Mouse (Mus musculus) myocyte (in vitro differentiated cells): ENCODE results near the gene Atxn2. TPM values are rescaled to one million over a fixed set of nuclear protein-coding genes. Genes with fewer than 3 reads are reported as not detected.

Experiments
- H3K27me3 ChIP-seq: one replicate; pipeline ENCODE4 v1.6.1; 2011; ENCODE audit not compliant: control insufficient read depth, insufficient read depth, insufficient read length
- H3K36me3 ChIP-seq: one replicate; pipeline ENCODE4 v1.6.1; 2011; ENCODE audit not compliant: control insufficient read depth, insufficient read depth
- H3K4me2 ChIP-seq: one replicate; pipeline ENCODE4 v1.6.1; 2011; ENCODE audit warnings: low read depth, control low read depth
- H3K4me3 ChIP-seq: one replicate; pipeline ENCODE4 v1.5.1; 2011; ENCODE audit warnings: mild to moderate bottlenecking, control low read depth, moderate library complexity
- H3K79me2 ChIP-seq: one replicate; pipeline ENCODE4 v1.6.1; 2011; ENCODE audit not compliant: control insufficient read depth, insufficient read depth
- H3ac ChIP-seq: one replicate; pipeline ENCODE4 v1.6.1; 2011; ENCODE audit not compliant: control insufficient read depth, insufficient read length
- CEBPB ChIP-seq: IDR thresholded peaks from 2 replicates; pipeline ENCODE4 v1.6.1; 2011; ENCODE audit warnings: mild to moderate bottlenecking, moderate library complexity; ENCODE audit not compliant: poor library complexity, insufficient read depth, severe bottlenecking
- E2F4 ChIP-seq: IDR thresholded peaks from one replicate; pipeline ENCODE4 v1.6.1; 2011; ENCODE audit warnings: mild to moderate bottlenecking, control low read depth, moderate library complexity; ENCODE audit not compliant: insufficient read depth
- MAX ChIP-seq: IDR thresholded peaks from one replicate; pipeline ENCODE4 v1.6.1; 2011; ENCODE audit warnings: low read depth, mild to moderate bottlenecking, control low read depth
- MYOD1 ChIP-seq, 3 experiments: IDR thresholded peaks; one replicate each; pipeline ENCODE4 v1.6.1; 2011; ENCODE audit warnings: control low read depth in 2 of 3, low read depth in 2 of 3, mild to moderate bottlenecking in 2 of 3, moderate library complexity in 1 of 3; ENCODE audit not compliant: insufficient read length in 2 of 3, control insufficient read depth in 1 of 3
- MYOG ChIP-seq, 3 experiments: IDR thresholded peaks; one replicate each; pipeline ENCODE4 v1.6.1; 2011; ENCODE audit warnings: control low read depth in 2 of 3, low read depth in 2 of 3, mild to moderate bottlenecking in 2 of 3; ENCODE audit not compliant: insufficient read length in 2 of 3, control insufficient read depth in 1 of 3, insufficient read depth in 1 of 3
- POLR2A ChIP-seq: IDR thresholded peaks from one replicate; pipeline ENCODE4 v1.6.1; 2011; ENCODE audit warnings: low read depth, mild to moderate bottlenecking, control low read depth, moderate library complexity; ENCODE audit not compliant: insufficient read length
- POLR2AphosphoS2 ChIP-seq: IDR thresholded peaks from one replicate; pipeline ENCODE4 v1.6.1; 2011; ENCODE audit warnings: low read depth, control low read depth; ENCODE audit not compliant: insufficient read length
- REST ChIP-seq: IDR thresholded peaks from one replicate; pipeline ENCODE4 v1.6.1; 2011; ENCODE audit warnings: mild to moderate bottlenecking, control low read depth, moderate library complexity; ENCODE audit not compliant: insufficient read depth, insufficient read length
- SRF ChIP-seq: IDR thresholded peaks from one replicate; pipeline ENCODE4 v1.6.1; 2011; ENCODE audit warnings: low read depth; ENCODE audit not compliant: control insufficient read depth, insufficient read length
- TCF12 ChIP-seq: IDR thresholded peaks from one replicate; pipeline ENCODE4 v1.6.1; 2011; ENCODE audit warnings: mild to moderate bottlenecking, control low read depth; ENCODE audit not compliant: poor library complexity, insufficient read depth, severe bottlenecking
- TCF3 ChIP-seq: IDR thresholded peaks from one replicate; pipeline ENCODE4 v1.6.1; 2011; ENCODE audit warnings: low read depth, control low read depth; ENCODE audit not compliant: insufficient read length
- USF1 ChIP-seq: IDR thresholded peaks from one replicate; pipeline ENCODE4 v1.6.1; 2011; ENCODE audit warnings: low read depth, mild to moderate bottlenecking, control low read depth, moderate library complexity
- polyA plus RNA-seq: library from polyadenylated mRNA; unstranded; fragments of >200 nt; fragmentation: generic; extraction: Trizol; gene quantifications from one replicate; pipeline ENCODE4 v1.2.1, GENCODE M21; 2012; ENCODE audit warnings: missing spikeins

Atxn2 gene
- polyA plus RNA-seq, 1 experiment, result 95.3 TPM

DNA sequence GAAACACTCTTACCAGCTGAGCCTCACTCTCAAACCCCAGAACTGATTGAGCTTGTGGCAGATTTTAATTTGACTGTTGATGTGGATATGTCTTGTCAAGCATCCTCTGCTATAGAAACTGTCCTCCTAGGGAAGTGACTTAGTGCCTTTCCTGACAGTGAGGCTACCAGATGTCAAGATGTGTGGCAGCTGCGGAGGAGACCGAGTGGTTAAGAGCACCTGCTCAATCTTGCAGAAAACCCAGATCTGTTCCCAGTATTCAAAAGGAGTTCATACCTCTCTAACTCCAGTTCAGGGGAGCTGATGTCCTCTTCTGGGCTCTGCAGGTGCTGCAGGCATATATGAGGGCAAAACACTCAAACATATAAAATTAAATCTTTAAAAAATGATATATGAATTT lies 53.9 kb downstream of the Atxn2 start:
- Histone ChIP-seq H3K36me3 (peaks cover 20% of the 10 kb centered on the region), H3K27me3 (no peaks in the 10 kb centered on the region), H3ac (no peak overlapping the region), H3K4me3 (no peak overlapping the region), H3K4me2 (no peak overlapping the region), H3K79me2 (peaks cover 60% of the 10 kb centered on the region)
- no peak for TF ChIP-seq E2F4
- TF ChIP-seq SRF, result no peak
- TF ChIP-seq MYOD1 (IDR thresholded peaks at IDR 0.05; ENCODE audit: control insufficient read depth in 1 of 3, insufficient read length in 2 of 3, low read depth in 2 of 3), result peak in 2 of 3 experiments; percentile 22 to 53

- H3K4me3 ChIP-seq, result no peak overlapping the region
- H3K36me3 ChIP-seq, result peaks cover 20% of the 10 kb centered on the region
- no peak overlapping the region for H3K4me2 ChIP-seq
- TF ChIP-seq MYOG (IDR thresholded peaks at IDR 0.05; ENCODE audit: control insufficient read depth in 1 of 3, insufficient read depth in 1 of 3, insufficient read length in 2 of 3, low read depth in 2 of 3) (no peak), TCF12 (no peak), CEBPB (peak; percentile 25; the same call in 1 of the 2 replicates)
- H3K27me3 ChIP-seq, result no peaks in the 10 kb centered on the region
- peaks cover 59% of the 10 kb centered on the region for H3K79me2 ChIP-seq
- H3ac ChIP-seq, result no peak overlapping the region
These were observed 55.1 kb downstream of the Atxn2 start for GRCm38 (mm10) chr5:121766038-121766773.

GRCm38 (mm10) chr5:121767564-121767963 lies 56.4 kb downstream of the Atxn2 start:
- Histone ChIP-seq H3ac (no peak overlapping the region), H3K4me2 (no peak overlapping the region), H3K36me3 (peaks cover 19% of the 10 kb centered on the region), H3K79me2 (peaks cover 51% of the 10 kb centered on the region), H3K27me3 (no peaks in the 10 kb centered on the region), H3K4me3 (no peak overlapping the region)
- TF ChIP-seq TCF12 (no peak), MYOD1 (IDR thresholded peaks at IDR 0.05; ENCODE audit: control insufficient read depth in 1 of 3, insufficient read length in 2 of 3, low read depth in 2 of 3) (peak in 2 of 3 experiments; percentile 59 to 71)

DNA sequence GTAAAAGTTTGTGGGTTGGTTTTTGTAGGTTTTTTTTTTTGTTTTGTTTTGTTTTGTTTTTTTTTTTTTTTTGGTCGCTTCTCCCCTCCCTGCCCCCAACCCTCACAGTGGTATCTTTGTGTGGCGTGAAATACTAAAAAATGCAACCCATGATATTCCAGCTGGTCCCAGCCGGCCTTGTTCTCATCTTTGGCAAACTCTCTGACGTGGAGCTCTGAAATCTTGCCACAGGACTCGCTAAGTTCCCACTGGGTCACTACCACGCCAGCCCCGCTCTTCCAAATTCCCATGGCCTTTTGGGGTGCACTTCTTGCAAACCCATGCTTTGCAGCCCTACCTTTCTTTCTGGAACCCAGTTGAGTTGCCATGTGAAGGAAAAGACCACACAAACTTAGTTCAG lies 58.7 kb downstream of the Atxn2 start:
- H3K79me2 ChIP-seq, result peaks cover 40% of the 10 kb centered on the region
- no peak overlapping the region for H3K4me3 ChIP-seq
- peaks cover 24% of the 10 kb centered on the region for H3K36me3 ChIP-seq
- no peaks in the 10 kb centered on the region for H3K27me3 ChIP-seq
- TF ChIP-seq POLR2A (no peak), REST (no peak), USF1 (no peak), E2F4 (no peak), CEBPB (no peak), POLR2AphosphoS2 (no peak), MAX (no peak), TCF12 (no peak), MYOD1 (IDR thresholded peaks at IDR 0.05; ENCODE audit: control insufficient read depth in 1 of 3, insufficient read length in 2 of 3, low read depth in 2 of 3) (no peak), MYOG (IDR thresholded peaks at IDR 0.05; ENCODE audit: control insufficient read depth in 1 of 3, insufficient read depth in 1 of 3, insufficient read length in 2 of 3, low read depth in 2 of 3) (no peak), TCF3 (no peak), SRF (no peak)
- no peak overlapping the region for H3K4me2 ChIP-seq
- H3ac ChIP-seq, result no peak overlapping the region

DNA sequence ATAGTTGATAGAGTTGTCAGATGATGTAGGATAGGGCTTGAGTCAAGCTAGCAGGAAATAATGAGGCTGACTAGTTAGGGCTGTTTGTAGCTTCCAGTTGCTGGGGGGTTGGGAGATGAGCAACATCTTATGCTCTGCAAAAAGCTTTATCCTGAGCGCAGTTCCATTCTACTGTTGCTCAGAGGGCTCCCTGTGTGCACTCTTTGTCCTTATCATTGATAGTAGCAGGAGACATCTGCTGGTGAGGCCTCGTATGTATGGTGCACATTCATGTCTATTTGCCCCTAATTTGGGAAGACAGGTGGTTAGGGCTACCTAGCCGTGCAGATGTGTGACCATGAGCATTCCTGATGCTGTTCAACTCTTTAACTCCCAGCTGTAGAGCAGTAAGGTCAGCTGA lies 60.5 kb downstream of the Atxn2 start:
- H3K4me2 ChIP-seq, result no peak overlapping the region
- H3K27me3 ChIP-seq, result no peaks in the 10 kb centered on the region
- no peak overlapping the region for H3K4me3 ChIP-seq
- no peak overlapping the region for H3ac ChIP-seq
- TF ChIP-seq USF1 (no peak), TCF12 (no peak), E2F4 (no peak), POLR2AphosphoS2 (no peak), CEBPB (no peak), MYOG (IDR thresholded peaks at IDR 0.05; ENCODE audit: control insufficient read depth in 1 of 3, insufficient read depth in 1 of 3, insufficient read length in 2 of 3, low read depth in 2 of 3) (no peak), TCF3 (no peak), SRF (no peak), REST (no peak), MAX (no peak), POLR2A (no peak), MYOD1 (IDR thresholded peaks at IDR 0.05; ENCODE audit: control insufficient read depth in 1 of 3, insufficient read length in 2 of 3, low read depth in 2 of 3) (no peak)
- H3K36me3 ChIP-seq, result peaks cover 39% of the 10 kb centered on the region
- peaks cover 36% of the 10 kb centered on the region for H3K79me2 ChIP-seq
